Mouse (Mus musculus) ES-Bruce4 (cell line): ENCODE results near the gene Crip2. TPM values are rescaled to one million over a fixed set of nuclear protein-coding genes. Genes with fewer than 3 reads are reported as not detected.

ENCODE experiments used
- H3K27ac ChIP-seq: 2 replicates; pipeline ENCODE4 v1.5.1; 2012; ENCODE audit warnings: low read length, inconsistent platforms; ENCODE audit not compliant: insufficient read depth
- H3K27me3 ChIP-seq: 2 replicates; pipeline ENCODE4 v1.6.1; 2012; ENCODE audit warnings: mild to moderate bottlenecking, low read length, inconsistent platforms; ENCODE audit not compliant: control insufficient read depth, poor library complexity, insufficient read depth, severe bottlenecking
- H3K36me3 ChIP-seq: 2 replicates; pipeline ENCODE4 v1.6.1; 2012; ENCODE audit warnings: inconsistent platforms, mild to moderate bottlenecking, low read length, moderate library complexity; ENCODE audit not compliant: control insufficient read depth, poor library complexity, insufficient read depth, severe bottlenecking
- H3K4me1 ChIP-seq: one replicate; pipeline ENCODE4 v1.8.1; 2011; ENCODE audit warnings: low read length; ENCODE audit not compliant: control insufficient read depth, insufficient read depth
- H3K4me3 ChIP-seq: 2 replicates; pipeline ENCODE4 v1.5.1; 2011; ENCODE audit warnings: low read depth, mild to moderate bottlenecking, low read length
- H3K9ac ChIP-seq: 2 replicates; pipeline ENCODE4 v1.6.1; 2012; ENCODE audit warnings: low read depth, mild to moderate bottlenecking, inconsistent platforms; ENCODE audit not compliant: poor library complexity, severe bottlenecking
- H3K9me3 ChIP-seq: replicated peaks from 2 replicates; pipeline ENCODE4 v1.6.1; 2012; ENCODE audit warnings: mild to moderate bottlenecking, low read length, inconsistent platforms; ENCODE audit not compliant: control insufficient read depth, poor library complexity, insufficient read depth, severe bottlenecking
- CTCF ChIP-seq: IDR thresholded peaks from one replicate; pipeline ENCODE4 v1.8.1; 2011; ENCODE audit warnings: low read depth, low read length
- EP300 ChIP-seq: IDR thresholded peaks from 2 replicates; pipeline ENCODE4 v1.6.1; 2011; ENCODE audit warnings: low read depth, low read length; ENCODE audit not compliant: insufficient read depth
- POLR2A ChIP-seq: IDR thresholded peaks from one replicate; pipeline ENCODE4 v1.8.1; 2011; ENCODE audit warnings: low read length; ENCODE audit not compliant: insufficient read depth
- polyA plus RNA-seq: library from polyadenylated mRNA; stranded (reverse); fragments of >200 nt; gene quantifications from 2 replicates; pipeline ENCODE4 v1.2.4, GENCODE M21; 2011; ENCODE audit warnings: low read depth; ENCODE audit not compliant: missing spikeins, insufficient read depth, insufficient read length

Crip2 gene
- polyA plus RNA-seq, 1 experiment: 87.1 TPM

DNA sequence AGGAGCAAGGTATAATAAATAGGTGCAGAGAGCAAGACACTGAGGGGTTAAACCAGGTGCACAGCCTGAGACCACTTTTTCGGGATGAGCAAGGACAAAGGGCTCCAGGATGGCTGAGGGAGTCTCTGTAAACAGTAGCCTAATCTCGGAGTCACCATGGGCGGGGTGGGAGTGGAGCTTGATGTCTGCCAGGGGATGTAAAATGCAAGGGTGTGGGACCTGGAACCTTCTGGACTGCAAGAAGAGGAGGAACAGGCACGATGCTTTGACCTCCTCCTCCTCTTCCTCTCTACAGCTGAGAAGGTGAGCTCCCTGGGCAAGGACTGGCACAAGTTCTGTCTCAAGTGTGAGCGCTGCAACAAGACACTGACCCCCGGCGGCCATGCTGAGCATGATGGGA lies 3.1 kb downstream of the Crip2 start:
- H3K27me3 ChIP-seq: no peaks in the 10 kb centered on the region
- TF ChIP-seq CTCF (peak; percentile 22), EP300 (no peak)
- no peaks in the 10 kb centered on the region for H3K9me3 ChIP-seq
- no peak overlapping the region for H3K4me3 ChIP-seq
- peaks cover 10% of the 10 kb centered on the region for H3K4me1 ChIP-seq
- H3K36me3 ChIP-seq: no peaks in the 10 kb centered on the region
- no peak overlapping the region for H3K27ac ChIP-seq
- H3K9ac ChIP-seq: no peak overlapping the region

DNA sequence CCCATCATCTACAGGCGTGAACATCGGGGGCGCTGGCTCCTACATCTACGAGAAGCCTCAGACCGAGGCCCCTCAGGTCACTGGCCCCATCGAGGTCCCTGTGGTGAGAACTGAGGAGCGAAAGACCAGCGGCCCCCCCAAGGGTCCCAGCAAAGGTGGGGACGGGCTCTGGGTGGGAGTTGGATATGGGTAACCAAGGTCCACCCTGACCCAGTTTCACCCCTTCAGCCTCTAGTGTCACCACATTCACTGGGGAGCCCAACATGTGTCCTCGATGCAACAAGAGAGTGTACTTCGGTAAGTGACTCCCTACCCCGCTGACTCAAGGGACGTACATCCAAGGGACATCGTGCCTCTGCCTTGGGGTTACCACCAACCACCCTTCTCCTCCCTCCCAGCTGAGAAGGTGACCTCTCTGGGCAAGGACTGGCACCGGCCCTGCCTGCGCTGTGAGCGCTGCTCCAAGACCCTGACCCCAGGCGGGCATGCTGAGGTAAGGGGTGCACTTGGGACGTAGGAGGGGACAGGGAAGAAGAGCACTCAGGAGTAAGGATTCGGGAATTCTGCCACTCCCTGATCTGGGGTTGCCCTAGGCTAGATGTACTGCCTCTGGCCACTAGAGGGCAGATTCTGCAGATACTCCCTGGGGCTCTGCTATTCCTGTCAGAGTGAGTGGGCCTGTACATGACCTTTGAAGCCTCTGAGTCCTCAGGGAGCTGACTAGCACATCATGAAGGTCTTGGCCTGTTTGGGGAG lies 4.1 kb downstream of the Crip2 start:
- H3K36me3 ChIP-seq: no peaks in the 10 kb centered on the region
- no peaks in the 10 kb centered on the region for H3K27me3 ChIP-seq
- H3K9me3 ChIP-seq: no peaks in the 10 kb centered on the region
- H3K4me3 ChIP-seq: no peak overlapping the region
- H3K9ac ChIP-seq: no peak overlapping the region
- TF ChIP-seq POLR2A: no peak
- peak; percentile 74 for TF ChIP-seq CTCF
- TF ChIP-seq EP300: no peak
- H3K27ac ChIP-seq: no peak overlapping the region
- H3K4me1 ChIP-seq: peaks cover 14% of the 10 kb centered on the region

DNA sequence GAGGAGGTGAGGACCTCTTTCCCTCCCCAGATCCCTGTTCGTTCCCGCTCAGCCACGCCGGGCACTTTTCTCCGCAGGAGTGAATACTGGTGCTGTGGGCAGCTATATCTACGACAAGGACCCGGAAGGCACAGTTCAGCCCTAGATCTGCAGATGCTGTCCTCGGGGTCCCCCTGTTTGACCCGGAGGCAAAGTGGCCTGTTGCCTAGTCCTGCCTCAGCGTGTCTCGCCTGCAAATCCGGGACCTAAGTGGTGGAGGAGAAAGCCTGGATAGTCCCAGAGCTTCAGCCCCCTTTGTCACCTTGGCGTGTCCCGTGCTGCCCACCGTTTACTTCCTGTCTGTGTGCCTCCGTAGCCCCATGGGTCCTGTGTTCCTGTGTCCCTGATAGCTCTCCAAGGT lies 4.8 kb downstream of the Crip2 start:
- Histone ChIP-seq H3K4me3 (no peak overlapping the region), H3K27me3 (no peaks in the 10 kb centered on the region), H3K36me3 (no peaks in the 10 kb centered on the region), H3K9me3 (no peaks in the 10 kb centered on the region), H3K4me1 (peaks cover 14% of the 10 kb centered on the region), H3K9ac (no peak overlapping the region), H3K27ac (no peak overlapping the region)
- no peak for TF ChIP-seq POLR2A
- no peak for TF ChIP-seq EP300
- no peak for TF ChIP-seq CTCF

DNA sequence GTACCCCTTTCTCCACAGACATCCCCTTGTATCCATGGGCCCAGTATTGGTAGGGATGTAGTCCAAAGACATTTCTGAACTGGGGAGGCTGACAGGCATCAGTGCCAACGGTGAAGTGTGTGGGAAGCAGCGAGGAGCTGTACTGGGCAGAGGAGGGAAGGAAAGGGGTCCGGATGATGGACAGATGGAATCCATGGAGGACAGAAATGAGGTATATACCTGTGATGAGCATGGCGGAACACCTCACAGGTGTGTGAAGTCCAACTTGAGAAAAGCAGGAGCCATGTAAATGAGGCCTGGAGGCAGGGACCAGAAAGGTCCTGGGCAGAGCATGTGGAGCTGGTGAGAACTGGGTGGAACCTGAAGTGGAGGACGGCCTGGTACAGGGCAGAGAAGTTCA lies 5.6 kb downstream of the Crip2 start:
- no peaks in the 10 kb centered on the region for H3K36me3 ChIP-seq
- no peaks in the 10 kb centered on the region for H3K9me3 ChIP-seq
- peaks cover 14% of the 10 kb centered on the region for H3K4me1 ChIP-seq
- no peak overlapping the region for H3K4me3 ChIP-seq
- H3K27ac ChIP-seq: no peak overlapping the region
- H3K27me3 ChIP-seq: no peaks in the 10 kb centered on the region
- TF ChIP-seq POLR2A (no peak), CTCF (no peak), EP300 (no peak)
- H3K9ac ChIP-seq: no peak overlapping the region

DNA sequence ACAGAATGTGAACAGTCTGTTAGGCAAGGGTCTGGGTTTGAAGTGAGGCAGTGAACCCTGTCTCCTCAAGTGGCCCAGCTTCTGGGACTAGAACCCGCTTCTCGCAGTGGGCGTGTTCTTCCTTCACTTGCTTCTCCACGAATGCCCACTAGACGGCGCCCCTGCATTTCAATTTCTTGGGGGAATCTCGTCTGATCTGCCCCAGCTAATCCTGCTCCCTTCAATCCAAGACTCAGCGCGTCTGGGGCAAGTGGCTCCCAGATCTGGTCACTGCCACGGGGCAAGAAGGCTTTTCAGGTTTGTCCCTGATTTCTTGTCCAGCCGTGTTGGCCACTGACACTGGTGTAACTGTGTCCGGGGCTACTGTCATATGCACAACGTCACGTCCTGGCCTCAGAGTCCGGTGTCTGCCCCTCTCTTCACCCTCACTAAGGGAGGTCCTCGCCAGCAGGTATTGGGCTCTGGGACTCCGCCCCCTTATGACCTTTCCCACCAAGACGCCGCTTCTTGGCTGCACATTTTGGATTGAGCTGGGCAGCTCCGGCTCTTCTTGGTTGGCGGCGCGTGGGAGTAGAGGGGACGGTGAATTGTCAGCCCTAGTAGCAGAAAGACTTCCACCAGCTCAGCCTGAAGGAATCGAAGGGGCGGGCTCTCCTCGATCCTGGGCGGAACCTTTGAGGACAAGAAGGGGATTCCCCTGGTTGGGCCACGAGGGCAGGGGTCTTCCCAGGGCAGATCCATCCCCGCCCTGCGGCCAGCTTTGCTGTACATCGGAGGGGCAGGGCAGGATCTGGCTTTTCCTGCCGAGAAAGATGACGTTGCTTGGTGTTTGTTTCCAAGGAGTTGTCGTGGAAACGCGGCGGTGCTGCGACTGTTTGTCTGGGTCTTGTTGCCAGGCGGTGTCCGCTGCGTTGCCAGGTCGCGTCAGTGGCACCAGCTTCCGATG lies 6.3 kb downstream of the Crip2 start, which contains the start of gene Crip1:
Gene Crip1, plus strand, starts transcription at position 205 of the 946 bp plus-strand sequence.
- H3K27ac ChIP-seq: no peak within 1 kb of the TSS
- no peak within 1 kb of the TSS for H3K9ac ChIP-seq
- peak within 1 kb of the TSS; percentile 36 for H3K4me3 ChIP-seq
- peaks cover 16% of the 10 kb centered on the region for H3K4me1 ChIP-seq
- no peaks in the 10 kb centered on the region for H3K27me3 ChIP-seq
- TF ChIP-seq POLR2A: no peak
- peak; percentile 82 for TF ChIP-seq CTCF
- H3K9me3 ChIP-seq: no peaks in the 10 kb centered on the region
- H3K36me3 ChIP-seq: no peaks in the 10 kb centered on the region

DNA sequence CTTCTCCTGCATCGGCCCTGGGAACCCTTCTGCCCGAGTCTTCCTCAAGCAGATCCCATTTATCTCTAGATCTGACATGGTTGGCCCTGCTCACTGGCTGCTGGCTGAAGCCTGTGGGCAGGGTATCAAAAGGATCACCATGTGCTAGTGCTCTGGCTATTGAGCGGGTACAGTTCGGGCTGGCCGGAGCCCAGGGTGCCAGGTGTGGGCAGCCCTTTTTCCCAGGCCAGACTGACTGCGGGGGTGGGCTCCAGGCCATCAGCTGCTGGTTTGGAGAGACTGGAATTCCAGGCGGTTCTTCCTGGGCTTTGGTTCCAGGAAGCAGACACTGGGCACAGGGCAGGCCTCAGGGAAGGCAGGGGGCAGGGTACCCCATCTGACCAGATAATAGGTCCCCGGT lies 7.4 kb downstream of the Crip2 start:
- TF ChIP-seq EP300 (no peak), POLR2A (no peak), CTCF (no peak)
- Histone ChIP-seq H3K27me3 (no peaks in the 10 kb centered on the region), H3K9ac (no peak overlapping the region)

More for the DNA sequence above, 7.4 kb downstream of the Crip2 start:
- H3K4me1 ChIP-seq: peaks cover 11% of the 10 kb centered on the region
- H3K9me3 ChIP-seq: no peaks in the 10 kb centered on the region
- H3K4me3 ChIP-seq: no peak overlapping the region
- H3K36me3 ChIP-seq: no peaks in the 10 kb centered on the region
- H3K27ac ChIP-seq: no peak overlapping the region
